Mouse (Mus musculus) neural tube, embryonic 15.5 days (tissue): ENCODE measurements around the gene Hic1. TPM values are rescaled to one million over a fixed set of nuclear protein-coding genes. Genes with fewer than 3 reads are reported as not detected.

Experiments
- ATAC-seq: fragments of 200-750 bp; cut with Nextera tagmentation; 2 replicates; pipeline ENCODE4 v1.8.0; 2017; ENCODE audit warnings: mild to moderate bottlenecking, moderate TSS enrichment, moderate library complexity; ENCODE audit not compliant: low FRiP score
- H3K27ac ChIP-seq: fragments of 300-500 bp; sonication (generic); replicated peaks from 2 replicates; pipeline ENCODE4 v1.5.1; 2015; ENCODE audit warnings: mild to moderate bottlenecking, inconsistent platforms
- H3K27me3 ChIP-seq: fragments of 300-500 bp; sonication (generic); replicated peaks from 2 replicates; pipeline ENCODE4 v1.6.1; 2015; ENCODE audit warnings: inconsistent platforms
- H3K36me3 ChIP-seq: fragments of 300-500 bp; sonication (generic); 2 replicates; pipeline ENCODE4 v1.6.1; 2015; ENCODE audit warnings: inconsistent platforms
- H3K4me1 ChIP-seq: fragments of 300-500 bp; sonication (generic); 2 replicates; pipeline ENCODE4 v1.6.1; 2015; ENCODE audit warnings: inconsistent platforms
- H3K4me2 ChIP-seq: fragments of 300-500 bp; sonication (generic); 2 replicates; pipeline ENCODE4 v1.6.1; 2015; ENCODE audit warnings: inconsistent platforms, mild to moderate bottlenecking, moderate library complexity
- H3K4me3 ChIP-seq: fragments of 300-500 bp; sonication (generic); replicated peaks from 2 replicates; pipeline ENCODE4 v1.5.1; 2015; ENCODE audit warnings: mild to moderate bottlenecking, inconsistent platforms
- H3K9ac ChIP-seq: fragments of 300-500 bp; sonication (generic); replicated peaks from 2 replicates; pipeline ENCODE4 v1.6.1; 2015; ENCODE audit warnings: mild to moderate bottlenecking, inconsistent platforms
- H3K9me3 ChIP-seq: fragments of 300-500 bp; sonication (generic); replicated peaks from 2 replicates; pipeline ENCODE4 v1.6.1; 2016; ENCODE audit warnings: inconsistent platforms
- WGBS: fragments of 180-500 bp; shearing (Covaris S2); methylation state at CpG from one replicate; pipeline ENCODE4 v1.1.7; 2015; ENCODE audit warnings: mixed read lengths; 5-methylcytosine and 5-hydroxymethylcytosine counted together
- polyA plus RNA-seq: library from polyadenylated mRNA; unstranded; fragments of >200 nt; fragmentation: Nextera tagmentation; extraction: Ambion mirVana; gene quantifications from 2 replicates; pipeline ENCODE4 v1.2.1, GENCODE M21; 2015

Hic1 gene
- polyA plus RNA-seq, 1 experiment from 2014 or later, result 5.3 TPM

GRCm38 (mm10) chr11:75172151-75173094, 3.1 kb upstream of the Hic1 start:
- ATAC-seq, result peak; percentile 10
- under 1% methylated on average over 73 of the region's 75 CpGs for WGBS
- H3K27ac ChIP-seq, result peak overlapping the region; percentile 91
- H3K4me3 ChIP-seq, result peak overlapping the region; percentile 74
- H3K9me3 ChIP-seq, result no peaks in the 10 kb centered on the region
- peaks cover 17% of the 10 kb centered on the region for H3K27me3 ChIP-seq
- 0 out of 2 replicates have a peak, but pooled peaks cover 1% of the 10 kb centered on the region for H3K36me3 ChIP-seq
- H3K4me2 ChIP-seq, result peak overlapping the region; percentile 99
- H3K9ac ChIP-seq, result peak overlapping the region; percentile 60
- peaks cover 71% of the 10 kb centered on the region for H3K4me1 ChIP-seq

DNA sequence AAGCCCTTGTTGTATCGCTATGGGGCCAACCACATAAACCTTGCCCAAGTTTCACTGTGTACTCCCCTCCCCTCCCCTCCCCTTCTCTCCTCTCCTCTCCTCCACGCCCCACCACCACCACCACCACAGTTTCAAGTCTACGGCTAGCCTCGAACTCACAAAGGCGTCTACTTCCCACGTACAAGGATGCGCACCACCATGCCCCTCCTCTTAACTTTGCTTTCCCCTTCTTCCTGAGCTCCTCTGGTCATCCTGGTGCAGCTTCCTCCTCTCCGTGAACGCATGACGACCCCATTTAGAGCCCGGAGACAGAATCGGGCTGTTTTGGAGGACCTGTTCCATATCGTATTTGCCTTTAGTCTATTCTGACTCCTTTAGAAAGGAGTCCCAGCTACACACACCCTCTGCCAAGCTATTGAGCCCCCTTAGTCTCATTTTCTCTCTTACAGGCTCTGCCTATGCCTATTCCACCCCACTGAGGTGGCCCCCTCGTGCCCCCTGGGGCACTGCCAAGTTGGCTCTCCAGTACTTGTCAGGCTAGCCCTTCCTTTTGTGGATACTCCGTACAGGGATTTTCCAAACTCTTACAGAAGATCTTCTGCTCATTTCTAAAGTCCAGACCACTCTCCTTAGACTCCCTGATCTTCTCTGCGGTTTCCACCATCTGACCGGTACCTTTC, 2.0 kb upstream of the Hic1 start:
- peaks cover 28% of the 10 kb centered on the region for H3K27me3 ChIP-seq
- WGBS, result 8% methylated on average over 17 of the region's 17 CpGs
- H3K4me2 ChIP-seq, result peak overlapping the region; percentile 99
- peak overlapping the region; percentile 74 for H3K4me3 ChIP-seq
- H3K4me1 ChIP-seq, result peaks cover 78% of the 10 kb centered on the region
- 0 out of 2 replicates have a peak overlapping the region, but pooled peaks have one; percentile 60 for H3K9ac ChIP-seq
- ATAC-seq, result no peak
- H3K9me3 ChIP-seq, result no peaks in the 10 kb centered on the region
- H3K36me3 ChIP-seq, result no peaks in the 10 kb centered on the region
- H3K27ac ChIP-seq, result 0 out of 2 replicates have a peak overlapping the region, but pooled peaks have one; percentile 91

- peak; percentile 71 for ATAC-seq
- under 1% methylated on average over 38 of the region's 38 CpGs for WGBS
- H3K4me1 ChIP-seq, result peaks cover 88% of the 10 kb centered on the region
- H3K4me2 ChIP-seq, result peak overlapping the region; percentile 99
- no peaks in the 10 kb centered on the region for H3K9me3 ChIP-seq
- no peaks in the 10 kb centered on the region for H3K36me3 ChIP-seq
- H3K4me3 ChIP-seq, result peak overlapping the region; percentile 53
- peak overlapping the region; percentile 72 for H3K27ac ChIP-seq
- H3K27me3 ChIP-seq, result peaks cover 39% of the 10 kb centered on the region
- peak overlapping the region; percentile 39 for H3K9ac ChIP-seq
Measured at GRCm38 (mm10) chr11:75170136-75170751, 925 bp upstream of the Hic1 start.

- peak; percentile 16; the same call in 1 of the 2 replicates for ATAC-seq
- H3K4me3 ChIP-seq, result peak overlapping the region; percentile 53
- no peaks in the 10 kb centered on the region for H3K36me3 ChIP-seq
- H3K4me1 ChIP-seq, result peaks cover 90% of the 10 kb centered on the region
- peaks cover 54% of the 10 kb centered on the region for H3K27me3 ChIP-seq
- peak overlapping the region; percentile 63 for H3K27ac ChIP-seq
- WGBS, result under 1% methylated on average over 83 of the region's 83 CpGs
- H3K9ac ChIP-seq, result peak overlapping the region; percentile 61
- peak overlapping the region; percentile 99 for H3K4me2 ChIP-seq
- H3K9me3 ChIP-seq, result no peaks in the 10 kb centered on the region
Measured at GRCm38 (mm10) chr11:75168590-75169361, 543 bp downstream of the Hic1 start.

DNA sequence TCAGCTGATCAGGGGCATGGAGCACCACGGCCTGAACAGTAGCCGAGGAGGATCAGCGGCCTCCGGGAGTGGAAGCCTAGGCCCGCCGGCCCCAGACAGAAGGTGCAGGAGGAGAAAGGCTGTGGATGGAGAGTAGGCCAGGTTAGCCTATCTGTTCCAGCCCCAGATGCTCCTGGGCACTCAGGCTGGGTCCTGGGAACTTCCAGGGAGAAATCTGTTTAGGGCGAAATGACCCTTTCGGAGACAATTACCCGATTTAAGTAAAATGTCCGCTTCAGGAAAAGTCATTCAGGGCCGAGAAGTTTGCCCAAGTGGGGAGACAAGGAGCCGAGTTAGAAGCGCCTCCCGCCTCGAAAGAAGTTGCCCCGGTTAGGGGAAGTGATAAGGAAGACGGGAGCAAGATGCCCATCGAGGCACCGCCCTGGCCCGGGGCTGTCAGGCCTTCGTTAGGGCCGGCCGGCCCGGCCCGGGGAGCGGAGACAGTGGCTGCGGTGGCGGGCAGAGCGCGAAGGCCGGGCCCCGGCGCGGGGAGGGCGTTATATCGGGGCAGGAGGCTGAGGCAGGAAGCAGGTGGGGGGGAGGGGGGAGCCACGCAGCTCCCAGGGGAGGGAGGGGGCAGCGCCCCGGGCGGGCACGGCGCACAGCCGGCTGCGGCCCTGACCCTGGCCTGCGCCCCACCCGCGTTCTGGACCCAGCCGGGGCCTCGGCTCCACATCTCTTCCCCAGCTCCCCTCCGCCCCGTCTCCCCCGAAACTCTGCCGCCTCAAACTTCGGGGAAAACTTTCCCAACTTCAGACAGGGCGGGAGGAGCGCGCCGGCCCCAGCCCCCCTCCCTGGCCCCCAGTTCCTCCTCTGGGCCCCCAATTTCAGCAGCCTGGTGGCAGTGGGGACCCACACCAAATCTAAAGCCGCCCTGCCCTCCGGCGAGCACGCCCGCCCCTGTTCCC, 1.4 kb downstream of the Hic1 start:
- Histone ChIP-seq H3K27ac (peak overlapping the region; percentile 63; the same call in 1 of the 2 replicates), H3K9ac (peak overlapping the region; percentile 61), H3K4me2 (peak overlapping the region; percentile 99), H3K9me3 (no peaks in the 10 kb centered on the region), H3K4me3 (peak overlapping the region; percentile 53), H3K4me1 (peaks cover 84% of the 10 kb centered on the region), H3K27me3 (peaks cover 62% of the 10 kb centered on the region), H3K36me3 (peaks cover 7% of the 10 kb centered on the region)
- ATAC-seq, result no peak
- 5% methylated on average over 51 of the region's 63 CpGs for WGBS

DNA sequence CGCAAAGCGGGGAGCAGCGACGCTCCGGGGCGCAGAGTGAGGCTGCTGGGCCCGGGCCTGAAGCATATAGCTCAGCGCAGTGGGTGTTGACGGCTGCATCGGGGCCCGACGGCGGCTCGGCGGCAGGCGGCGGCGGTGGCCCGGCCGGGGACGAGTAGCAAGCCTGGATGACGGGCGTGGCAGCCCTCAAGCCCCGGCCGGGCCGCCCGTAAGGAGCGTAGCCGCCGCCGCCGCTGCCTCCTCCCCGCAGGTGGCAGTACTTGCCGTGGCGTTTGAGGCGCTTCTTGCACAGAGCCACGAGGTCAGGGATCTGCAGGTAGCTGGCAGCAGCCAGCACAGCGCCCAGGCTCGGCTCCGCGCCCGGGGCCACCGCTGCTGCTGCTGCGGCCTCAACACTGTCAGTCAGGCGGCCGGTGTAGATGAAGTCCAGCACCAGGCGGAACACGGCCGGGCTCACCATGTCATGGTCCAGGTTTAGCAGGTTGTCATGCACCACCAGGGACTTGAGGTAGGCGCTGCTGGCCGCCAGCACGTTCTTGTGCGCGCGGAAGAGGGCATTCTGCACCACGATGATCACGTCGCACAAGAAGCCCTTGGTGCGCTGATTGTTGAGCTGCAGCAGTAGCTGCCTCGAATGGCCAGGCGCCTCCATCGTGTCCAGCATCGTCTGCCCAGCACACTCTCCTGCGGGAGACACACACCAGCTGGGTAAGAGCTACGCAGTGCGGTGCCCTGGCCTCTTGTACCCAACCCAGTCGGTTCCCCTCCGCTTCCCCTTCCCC, 2.3 kb downstream of the Hic1 start:
- H3K27me3 ChIP-seq, result peaks cover 71% of the 10 kb centered on the region
- H3K4me1 ChIP-seq, result peaks cover 75% of the 10 kb centered on the region
- H3K4me2 ChIP-seq, result peak overlapping the region; percentile 99
- ATAC-seq, result no peak
- H3K9ac ChIP-seq, result peak overlapping the region; percentile 33; the same call in 1 of the 2 replicates
- H3K27ac ChIP-seq, result 0 out of 2 replicates have a peak overlapping the region, but pooled peaks have one; percentile 4
- WGBS, result 5% methylated on average over 56 of the region's 68 CpGs
- H3K36me3 ChIP-seq, result peaks cover 12% of the 10 kb centered on the region
- H3K9me3 ChIP-seq, result no peaks in the 10 kb centered on the region
- H3K4me3 ChIP-seq, result peak overlapping the region; percentile 53

DNA sequence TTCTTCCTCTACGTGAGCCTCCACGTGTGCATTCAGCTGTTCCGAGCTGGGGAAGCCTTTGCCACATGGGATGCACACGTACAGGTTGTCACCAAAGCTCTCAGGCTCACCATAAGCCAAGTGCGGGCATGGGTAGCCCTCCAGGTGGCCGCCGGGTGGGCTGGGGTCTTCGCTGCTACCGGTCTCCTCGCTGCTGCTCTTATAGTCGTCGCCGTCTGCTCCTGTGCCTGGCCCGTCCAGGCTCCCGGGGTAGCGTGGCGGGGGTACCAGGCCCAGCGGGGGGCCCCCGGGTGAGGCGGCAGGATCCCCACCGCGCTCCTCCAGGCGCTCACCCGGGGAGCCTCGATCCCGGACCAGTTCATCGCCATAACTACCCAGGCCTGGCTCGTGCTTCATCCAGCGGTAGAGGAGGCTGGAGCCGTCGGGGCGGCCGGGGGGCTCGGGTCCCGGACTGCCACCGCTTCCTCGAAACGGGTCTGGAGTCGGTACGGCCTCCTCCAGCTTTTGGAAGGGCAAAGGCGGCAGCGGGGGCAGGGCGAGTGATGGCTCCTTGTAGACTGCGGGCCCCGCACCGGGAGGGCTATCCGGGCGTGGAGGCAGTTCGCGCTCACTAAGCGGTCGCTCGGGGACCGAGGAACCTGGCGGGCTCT, 3.0 kb downstream of the Hic1 start:
- ATAC-seq, result no peak
- no peak overlapping the region for H3K27ac ChIP-seq
- H3K4me1 ChIP-seq, result peaks cover 68% of the 10 kb centered on the region
- peaks cover 69% of the 10 kb centered on the region for H3K27me3 ChIP-seq
- peak overlapping the region; percentile 53 for H3K4me3 ChIP-seq
- no peaks in the 10 kb centered on the region for H3K9me3 ChIP-seq
- WGBS, result 7% methylated on average over 55 of the region's 55 CpGs
- H3K36me3 ChIP-seq, result peaks cover 17% of the 10 kb centered on the region
- peak overlapping the region; percentile 99 for H3K4me2 ChIP-seq
- H3K9ac ChIP-seq, result peak overlapping the region; percentile 4; the same call in 1 of the 2 replicates

- no peaks in the 10 kb centered on the region for H3K9me3 ChIP-seq
- ATAC-seq, result no peak
- H3K27ac ChIP-seq, result no peak overlapping the region
- peak overlapping the region; percentile 99 for H3K4me2 ChIP-seq
- H3K4me1 ChIP-seq, result peaks cover 61% of the 10 kb centered on the region
- peaks cover 68% of the 10 kb centered on the region for H3K27me3 ChIP-seq
- H3K36me3 ChIP-seq, result peaks cover 17% of the 10 kb centered on the region
- H3K4me3 ChIP-seq, result peak overlapping the region; percentile 53
- H3K9ac ChIP-seq, result peak overlapping the region; percentile 4; the same call in 1 of the 2 replicates
- 4% methylated on average over 54 of the region's 54 CpGs for WGBS
Measured at GRCm38 (mm10) chr11:75165441-75166192, 3.7 kb downstream of the Hic1 start.

DNA sequence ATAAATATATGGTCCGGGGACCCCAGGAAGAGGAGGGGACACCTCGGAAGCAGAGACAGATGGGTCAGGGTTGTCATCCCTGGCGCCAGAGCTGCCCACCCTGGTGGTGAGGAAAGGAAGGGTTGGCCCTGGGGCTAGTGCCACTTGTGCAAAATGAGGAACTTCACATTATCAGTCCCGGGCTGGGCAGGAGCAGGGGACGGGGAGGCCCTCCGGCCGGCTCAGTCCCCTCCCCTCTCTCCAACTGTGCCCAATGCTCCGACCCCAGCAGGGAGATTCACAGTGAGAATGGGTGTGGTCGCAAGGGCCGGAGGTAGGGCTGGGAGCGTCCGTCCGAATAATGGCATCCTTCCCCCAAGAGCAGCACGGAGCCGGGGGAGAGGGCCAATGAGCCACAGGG, 4.6 kb downstream of the Hic1 start:
- ATAC-seq, result no peak
- Histone ChIP-seq H3K4me2 (peak overlapping the region; percentile 99), H3K4me3 (peak overlapping the region; percentile 53), H3K27me3 (peaks cover 68% of the 10 kb centered on the region), H3K9me3 (no peaks in the 10 kb centered on the region), H3K27ac (no peak overlapping the region), H3K36me3 (peaks cover 19% of the 10 kb centered on the region), H3K4me1 (peaks cover 52% of the 10 kb centered on the region), H3K9ac (no peak overlapping the region)
- 13% methylated on average over 15 of the region's 15 CpGs for WGBS
